Mouse (Mus musculus): ENCODE data around the gene Myh3. TPM values are rescaled to one million over a fixed set of nuclear protein-coding genes. Genes with fewer than 3 reads are reported as not detected.

The Myh3 gene
- polyA plus RNA-seq, 1 experiment, result 0.56 TPM

DNA sequence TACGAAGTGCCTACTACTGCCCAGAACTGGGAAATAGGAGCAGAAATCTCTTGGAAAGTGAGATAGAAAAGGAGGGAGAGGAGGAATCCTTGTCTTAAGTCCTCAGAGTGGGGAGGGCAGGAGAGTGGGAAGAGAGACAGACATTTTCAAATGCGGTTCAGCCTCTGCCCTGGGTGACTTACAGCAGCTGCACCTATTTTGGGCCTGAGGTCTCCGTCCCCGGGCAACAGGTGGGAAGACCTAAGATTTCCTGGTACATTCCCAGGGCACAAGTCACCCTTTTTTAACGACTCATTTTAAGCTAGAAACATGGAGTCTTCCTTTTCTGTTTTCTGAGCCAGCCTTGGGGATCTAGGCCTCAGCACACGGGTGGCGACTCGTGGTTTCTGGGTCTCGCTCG is 28.9 kb downstream of the Myh3 start:
- H3K27me3 ChIP-seq (ENCODE audit: control insufficient read depth, insufficient read depth, insufficient read length), result peaks cover 20% of the 10 kb centered on the region
- H3K4me3 ChIP-seq (ENCODE audit: insufficient read depth, poor library complexity, severe bottlenecking), result no peak overlapping the region
- no peaks in the 10 kb centered on the region for H3K79me3 ChIP-seq (ENCODE audit: low read depth)
- H3ac ChIP-seq (ENCODE audit: control insufficient read depth, insufficient read length, low read depth), result no peak overlapping the region
- H3K79me2 ChIP-seq (ENCODE audit: control insufficient read depth, insufficient read depth), result no peaks in the 10 kb centered on the region
- H3K36me3 ChIP-seq (ENCODE audit: control insufficient read depth, insufficient read depth), result no peaks in the 10 kb centered on the region
- no peak for TF ChIP-seq CEBPB (IDR thresholded peaks at IDR 0.05; ENCODE audit: low read depth)
- TF ChIP-seq USF1 (IDR thresholded peaks at IDR 0.05; ENCODE audit: low read depth), result no peak
- no peak for TF ChIP-seq MYOD1 (IDR thresholded peaks at IDR 0.05; ENCODE audit: control insufficient read depth, insufficient read length, low read depth)
- TF ChIP-seq CTCF (IDR thresholded peaks at IDR 0.05; ENCODE audit: control insufficient read depth, insufficient read depth, insufficient read length), result no peak
- TF ChIP-seq FOSL1 (IDR thresholded peaks at IDR 0.05; ENCODE audit: insufficient read depth, low read length, poor library complexity, severe bottlenecking), result no peak
- TF ChIP-seq MYOG (IDR thresholded peaks at IDR 0.05; ENCODE audit: control insufficient read depth, extremely low read depth, insufficient read length), result no peak

- no peaks in the 10 kb centered on the region for H3K79me3 ChIP-seq (ENCODE audit: low read depth)
- no peaks in the 10 kb centered on the region for H3K36me3 ChIP-seq (ENCODE audit: control insufficient read depth, insufficient read depth)
- no peak overlapping the region for H3ac ChIP-seq (ENCODE audit: control insufficient read depth, insufficient read length, low read depth)
- TF ChIP-seq MYOG (IDR thresholded peaks at IDR 0.05; ENCODE audit: control insufficient read depth, extremely low read depth, insufficient read length), result no peak
- peak; percentile 60 for TF ChIP-seq CTCF (IDR thresholded peaks at IDR 0.05; ENCODE audit: control insufficient read depth, insufficient read depth, insufficient read length)
- no peak overlapping the region for H3K4me3 ChIP-seq (ENCODE audit: insufficient read depth, poor library complexity, severe bottlenecking)
- peaks cover 22% of the 10 kb centered on the region for H3K27me3 ChIP-seq (ENCODE audit: control insufficient read depth, insufficient read depth, insufficient read length)
- no peaks in the 10 kb centered on the region for H3K79me2 ChIP-seq (ENCODE audit: control insufficient read depth, insufficient read depth)
These were observed 32.3 kb downstream of the Myh3 start for GRCm38 (mm10) chr11:67110168-67110948.

- peaks cover 17% of the 10 kb centered on the region for H3K27me3 ChIP-seq (ENCODE audit: control insufficient read depth, insufficient read depth, insufficient read length)
- no peaks in the 10 kb centered on the region for H3K79me3 ChIP-seq (ENCODE audit: low read depth)
- no peaks in the 10 kb centered on the region for H3K36me3 ChIP-seq (ENCODE audit: control insufficient read depth, insufficient read depth)
- no peak overlapping the region for H3ac ChIP-seq (ENCODE audit: control insufficient read depth, insufficient read length, low read depth)
- no peak overlapping the region for H3K4me3 ChIP-seq (ENCODE audit: insufficient read depth, poor library complexity, severe bottlenecking)
- no peak for TF ChIP-seq MYOG (IDR thresholded peaks at IDR 0.05; ENCODE audit: control insufficient read depth, extremely low read depth, insufficient read length)
- peak; percentile 52 for TF ChIP-seq CTCF (IDR thresholded peaks at IDR 0.05; ENCODE audit: control insufficient read depth, insufficient read depth, insufficient read length)
- H3K79me2 ChIP-seq (ENCODE audit: control insufficient read depth, insufficient read depth), result no peaks in the 10 kb centered on the region
These were observed 34.1 kb downstream of the Myh3 start for GRCm38 (mm10) chr11:67112019-67112850.

DNA sequence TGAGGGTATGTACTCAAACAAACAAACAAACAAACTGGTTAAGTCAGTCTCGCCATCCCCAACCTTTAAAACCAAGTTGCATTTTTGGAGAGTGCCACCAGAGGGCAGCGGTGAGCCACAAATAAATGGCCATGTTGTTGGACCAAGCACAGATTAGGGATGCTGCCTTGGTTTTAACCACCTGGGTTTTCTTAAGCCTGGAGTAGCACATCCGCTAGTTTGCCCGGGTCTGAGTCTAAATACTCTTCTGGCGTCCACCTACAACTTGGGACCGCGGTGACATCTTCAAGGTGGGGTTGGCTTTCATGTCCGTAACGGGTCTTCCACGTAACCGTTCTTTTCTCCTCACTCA is 34.7 kb downstream of the Myh3 start:
- Histone ChIP-seq H3K79me2 (ENCODE audit: control insufficient read depth, insufficient read depth) (no peaks in the 10 kb centered on the region), H3K79me3 (ENCODE audit: low read depth) (no peaks in the 10 kb centered on the region), H3K36me3 (ENCODE audit: control insufficient read depth, insufficient read depth) (no peaks in the 10 kb centered on the region), H3K4me3 (ENCODE audit: insufficient read depth, poor library complexity, severe bottlenecking) (no peak overlapping the region), H3K27me3 (ENCODE audit: control insufficient read depth, insufficient read depth, insufficient read length) (peaks cover 12% of the 10 kb centered on the region), H3ac (ENCODE audit: control insufficient read depth, insufficient read length, low read depth) (no peak overlapping the region)
- peak; percentile 42 for TF ChIP-seq CTCF (IDR thresholded peaks at IDR 0.05; ENCODE audit: control insufficient read depth, insufficient read depth, insufficient read length)
- no peak for TF ChIP-seq CEBPB (IDR thresholded peaks at IDR 0.05; ENCODE audit: low read depth)

- Histone ChIP-seq H3K79me3 (ENCODE audit: low read depth) (no peaks in the 10 kb centered on the region), H3K36me3 (ENCODE audit: control insufficient read depth, insufficient read depth) (no peaks in the 10 kb centered on the region), H3K27me3 (ENCODE audit: control insufficient read depth, insufficient read depth, insufficient read length) (peaks cover 11% of the 10 kb centered on the region), H3ac (ENCODE audit: control insufficient read depth, insufficient read length, low read depth) (no peak overlapping the region), H3K79me2 (ENCODE audit: control insufficient read depth, insufficient read depth) (no peaks in the 10 kb centered on the region), H3K4me3 (ENCODE audit: insufficient read depth, poor library complexity, severe bottlenecking) (no peak overlapping the region)
- no peak for TF ChIP-seq MYOD1 (IDR thresholded peaks at IDR 0.05; ENCODE audit: control insufficient read depth, insufficient read length, low read depth)
- no peak for TF ChIP-seq CTCF (IDR thresholded peaks at IDR 0.05; ENCODE audit: control insufficient read depth, insufficient read depth, insufficient read length)
- no peak for TF ChIP-seq MAX (IDR thresholded peaks at IDR 0.05)
- no peak for TF ChIP-seq MYOG (IDR thresholded peaks at IDR 0.05; ENCODE audit: control insufficient read depth, extremely low read depth, insufficient read length)
- TF ChIP-seq FOSL1 (IDR thresholded peaks at IDR 0.05; ENCODE audit: insufficient read depth, low read length, poor library complexity, severe bottlenecking), result no peak
- TF ChIP-seq CEBPB (IDR thresholded peaks at IDR 0.05; ENCODE audit: low read depth), result no peak
- no peak for TF ChIP-seq USF1 (IDR thresholded peaks at IDR 0.05; ENCODE audit: low read depth)
These were observed 35.3 kb downstream of the Myh3 start for GRCm38 (mm10) chr11:67113381-67113780.

DNA sequence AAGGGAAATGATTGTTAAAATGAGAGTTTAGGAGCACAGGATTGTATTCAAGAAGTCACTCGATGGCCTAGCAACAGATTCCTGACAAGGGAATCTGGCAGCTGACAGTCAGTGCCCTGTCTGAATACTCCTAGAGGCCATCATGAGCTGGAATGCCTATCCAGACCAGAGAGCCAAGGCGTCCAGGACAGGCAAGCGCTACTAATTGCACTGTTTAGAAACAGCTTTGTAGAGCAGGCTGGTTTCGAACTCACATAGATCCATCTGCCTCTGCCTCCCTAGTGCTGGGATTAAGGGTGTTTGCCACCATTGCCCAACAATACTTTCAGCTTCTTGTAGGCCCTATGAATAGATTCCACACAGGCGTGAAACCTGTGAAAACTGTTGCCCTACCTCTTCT is 36.2 kb downstream of the Myh3 start:
- Histone ChIP-seq H3K79me2 (ENCODE audit: control insufficient read depth, insufficient read depth) (no peaks in the 10 kb centered on the region), H3K4me3 (ENCODE audit: insufficient read depth, poor library complexity, severe bottlenecking) (no peak overlapping the region), H3K36me3 (ENCODE audit: control insufficient read depth, insufficient read depth) (no peaks in the 10 kb centered on the region), H3K79me3 (ENCODE audit: low read depth) (no peaks in the 10 kb centered on the region), H3K27me3 (ENCODE audit: control insufficient read depth, insufficient read depth, insufficient read length) (peaks cover 11% of the 10 kb centered on the region), H3ac (ENCODE audit: control insufficient read depth, insufficient read length, low read depth) (no peak overlapping the region)
- TF ChIP-seq MAX (IDR thresholded peaks at IDR 0.05) (no peak), CEBPB (IDR thresholded peaks at IDR 0.05; ENCODE audit: low read depth) (no peak), CTCF (IDR thresholded peaks at IDR 0.05; ENCODE audit: control insufficient read depth, insufficient read depth, insufficient read length) (no peak), MYOG (IDR thresholded peaks at IDR 0.05; ENCODE audit: control insufficient read depth, extremely low read depth, insufficient read length) (no peak), FOSL1 (IDR thresholded peaks at IDR 0.05; ENCODE audit: insufficient read depth, low read length, poor library complexity, severe bottlenecking) (no peak), MYOD1 (IDR thresholded peaks at IDR 0.05; ENCODE audit: control insufficient read depth, insufficient read length, low read depth) (no peak), USF1 (IDR thresholded peaks at IDR 0.05; ENCODE audit: low read depth) (no peak)

Data from C2C12 (cell line).